Mouse (Mus musculus) heart, postnatal 25 days (tissue): ENCODE results near the gene Cmpk2. TPM values are rescaled to one million over a fixed set of nuclear protein-coding genes. Genes with fewer than 3 reads are reported as not detected.
"Not testable (repeated sequence)": the region's sequence is repeated elsewhere in the genome, so short reads cannot be mapped to it uniquely, and the experiment has no call there.

ENCODE experiments used
- DNase-seq: peaks from one replicate; pipeline ENCODE4 v3.0.0; 2022; ENCODE audit warnings: low spot score
- intact Hi-C: fragments of 180-260 bp; cut with DNase I; formaldehyde crosslinking; loops from one replicate; pipeline ENCODE4 v1.15.1; 2025
- total RNA-seq, 2 experiments: library from RNA; stranded (reverse); gene quantifications; 2 replicates each; pipeline ENCODE4 v1.2.3; 2021

Cmpk2 gene
- total RNA-seq, 2 experiments from 2014 or later = 5.4 to 5.7 TPM

- no peak for DNase-seq
- intact Hi-C loops = no loop called here
Measured at GRCm38 (mm10) chr12:26477198-26477597, 8.2 kb downstream of the Cmpk2 start.

GRCm38 (mm10) chr12:26478196-26479004 lies 9.4 kb downstream of the Cmpk2 start:
- intact Hi-C loops = no loop called here
- DNase-seq = peak; percentile 15

- DNase-seq, intact Hi-C loops: not testable (repeated sequence)
Measured at GRCm38 (mm10) chr12:26485738-26486580, 17.0 kb downstream of the Cmpk2 start.

GRCm38 (mm10) chr12:26487874-26488616 lies 19.0 kb downstream of the Cmpk2 start:
- intact Hi-C loops = no loop called here

GRCm38 (mm10) chr12:26488617-26489274 lies 19.7 kb downstream of the Cmpk2 start:
- no peak for DNase-seq
- intact Hi-C loops = no loop called here

More at GRCm38 (mm10) chr12:26487874-26488616, 19.0 kb downstream of the Cmpk2 start:
- no peak for DNase-seq

- DNase-seq = no peak
- intact Hi-C loops = no loop called here
Measured at GRCm38 (mm10) chr12:26489942-26490341, 20.9 kb downstream of the Cmpk2 start.

- intact Hi-C loops = no loop called here
- DNase-seq = no peak
Measured at GRCm38 (mm10) chr12:26501042-26501441, 32.0 kb downstream of the Cmpk2 start.

- DNase-seq = no peak
- intact Hi-C loops = no loop called here
Measured at GRCm38 (mm10) chr12:26510971-26511370, 42.0 kb downstream of the Cmpk2 start.

- intact Hi-C loops = no loop called here
- DNase-seq = no peak
Measured at GRCm38 (mm10) chr12:26518206-26518605, 49.2 kb downstream of the Cmpk2 start.

- intact Hi-C loops = no loop called here
- DNase-seq = peak; percentile 42
Measured at GRCm38 (mm10) chr12:26524943-26525697, 56.1 kb downstream of the Cmpk2 start.

GRCm38 (mm10) chr12:26525698-26526026 lies 56.7 kb downstream of the Cmpk2 start:
- intact Hi-C loops = no loop called here
- DNase-seq = no peak

Other genes with a start within 250 kb of the Cmpk2 start
- 10 to 100 TPM; 15.5 to 22.1 TPM for gene Rnf144a, start 54.0 kb upstream of the Cmpk2 start, total RNA-seq
- gene Rsad2, start 12.8 kb upstream of the Cmpk2 start, total RNA-seq = 10 to 100 TPM in 1 of 2 experiments, 1 to 10 TPM in 1; 9.6 to 12.4 TPM